Mouse (Mus musculus) limb, embryonic 15.5 days (tissue): ENCODE results near the gene Dnm1. TPM values are rescaled to one million over a fixed set of nuclear protein-coding genes. Genes with fewer than 3 reads are reported as not detected.

Experiments used
- ATAC-seq: fragments of 200-750 bp; cut with Nextera tagmentation; 2 replicates; pipeline ENCODE4 v1.8.0; 2017; ENCODE audit warnings: low read depth, moderate TSS enrichment; ENCODE audit not compliant: insufficient number of reproducible peaks, low FRiP score, low TSS enrichment
- H3K27ac ChIP-seq: fragments of 300-500 bp; sonication (generic); 2 replicates; pipeline ENCODE4 v1.5.1; 2015; ENCODE audit warnings: moderate library complexity, mild to moderate bottlenecking, inconsistent platforms
- H3K27me3 ChIP-seq: fragments of 300-500 bp; sonication (generic); 2 replicates; pipeline ENCODE4 v1.6.1; 2015; ENCODE audit warnings: inconsistent platforms
- H3K36me3 ChIP-seq: fragments of 300-500 bp; sonication (generic); 2 replicates; pipeline ENCODE4 v1.6.1; 2015; ENCODE audit warnings: inconsistent platforms
- H3K4me1 ChIP-seq: fragments of 300-500 bp; sonication (generic); 2 replicates; pipeline ENCODE4 v1.6.1; 2015; ENCODE audit warnings: inconsistent platforms
- H3K4me2 ChIP-seq: fragments of 300-500 bp; sonication (generic); 2 replicates; pipeline ENCODE4 v1.6.1; 2015; ENCODE audit warnings: mild to moderate bottlenecking, inconsistent platforms
- H3K4me3 ChIP-seq: fragments of 300-500 bp; sonication (generic); 2 replicates; pipeline ENCODE4 v1.5.1; 2015; ENCODE audit warnings: mild to moderate bottlenecking, inconsistent platforms
- H3K9ac ChIP-seq: fragments of 300-500 bp; sonication (generic); 2 replicates; pipeline ENCODE4 v1.6.1; 2015; ENCODE audit warnings: inconsistent platforms
- H3K9me3 ChIP-seq: fragments of 300-500 bp; sonication (generic); 2 replicates; pipeline ENCODE4 v1.6.1; 2016; ENCODE audit warnings: inconsistent platforms
- whole genome bisulfite sequencing: fragments of 180-500 bp; shearing (Covaris S2); methylation state at CpG from one replicate; pipeline ENCODE4 v1.1.7; 2015; 5-methylcytosine and 5-hydroxymethylcytosine counted together
- polyA plus RNA-seq: library from polyadenylated mRNA; unstranded; fragments of >200 nt; fragmentation: Nextera tagmentation; extraction: Ambion mirVana; gene quantifications from 2 replicates; pipeline ENCODE4 v1.2.1, GENCODE M21; 2015

Gene Dnm1
- polyA plus RNA-seq, 1 experiment from 2014 or later = 26.6 TPM

- Histone ChIP-seq H3K36me3 (peaks cover 42% of the 10 kb centered on the region), H3K4me3 (no peak overlapping the region), H3K4me1 (peaks cover 45% of the 10 kb centered on the region)
Observed at GRCm38 (mm10) chr2:32329531-32329930, 23.6 kb downstream of the Dnm1 start.

GRCm38 (mm10) chr2:32328911-32329460 lies 24.2 kb downstream of the Dnm1 start:
- Histone ChIP-seq H3K27me3 (no peaks in the 10 kb centered on the region), H3K36me3 (peaks cover 40% of the 10 kb centered on the region), H3K4me1 (peaks cover 45% of the 10 kb centered on the region), H3K4me2 (no peak overlapping the region), H3K4me3 (no peak overlapping the region), H3K9me3 (no peaks in the 10 kb centered on the region), H3K27ac (peak overlapping the region; percentile 94), H3K9ac (0 out of 2 replicates have a peak overlapping the region, but pooled peaks have one; percentile 7)
- no peak; the same call in 1 of the 2 replicates for ATAC-seq
- WGBS = 18% methylated on average over 13 of the region's 13 CpGs

More at GRCm38 (mm10) chr2:32329531-32329930, 23.6 kb downstream of the Dnm1 start:
- 11% methylated on average over 6 of the region's 6 CpGs for WGBS
- Histone ChIP-seq H3K9ac (no peak overlapping the region), H3K9me3 (no peaks in the 10 kb centered on the region), H3K27me3 (no peaks in the 10 kb centered on the region), H3K27ac (peak overlapping the region; percentile 94), H3K4me2 (no peak overlapping the region)
- ATAC-seq = peak; percentile 85

- peaks cover 34% of the 10 kb centered on the region for H3K36me3 ChIP-seq
- ATAC-seq = no peak
- H3K27ac ChIP-seq = peak overlapping the region; percentile 54
- 51% methylated on average over 4 of the region's 4 CpGs for WGBS
- no peaks in the 10 kb centered on the region for H3K9me3 ChIP-seq
- H3K4me3 ChIP-seq = no peak overlapping the region
- H3K4me1 ChIP-seq = peaks cover 45% of the 10 kb centered on the region
- H3K4me2 ChIP-seq = no peak overlapping the region
- H3K9ac ChIP-seq = no peak overlapping the region
- no peaks in the 10 kb centered on the region for H3K27me3 ChIP-seq
Observed at GRCm38 (mm10) chr2:32327200-32327599, 25.9 kb downstream of the Dnm1 start.

- H3K36me3 ChIP-seq = peaks cover 29% of the 10 kb centered on the region
- H3K27ac ChIP-seq = peak overlapping the region; percentile 50; the same call in 1 of the 2 replicates
- no peak overlapping the region for H3K4me3 ChIP-seq
- ATAC-seq = no peak
- H3K9me3 ChIP-seq = no peaks in the 10 kb centered on the region
- H3K9ac ChIP-seq = no peak overlapping the region
- H3K27me3 ChIP-seq = no peaks in the 10 kb centered on the region
- no peak overlapping the region for H3K4me2 ChIP-seq
- WGBS = 53% methylated on average over 7 of the region's 7 CpGs
- H3K4me1 ChIP-seq = peaks cover 47% of the 10 kb centered on the region
Observed at GRCm38 (mm10) chr2:32325342-32325741, 27.8 kb downstream of the Dnm1 start.

- H3K27ac ChIP-seq = no peak overlapping the region
- no peaks in the 10 kb centered on the region for H3K9me3 ChIP-seq
- 60% methylated on average over 4 of the region's 4 CpGs for WGBS
- no peak overlapping the region for H3K4me2 ChIP-seq
- H3K27me3 ChIP-seq = no peaks in the 10 kb centered on the region
- peaks cover 29% of the 10 kb centered on the region for H3K36me3 ChIP-seq
- no peak for ATAC-seq
- no peak overlapping the region for H3K4me3 ChIP-seq
- H3K9ac ChIP-seq = no peak overlapping the region
- H3K4me1 ChIP-seq = peaks cover 49% of the 10 kb centered on the region
Observed at GRCm38 (mm10) chr2:32324322-32324721, 28.8 kb downstream of the Dnm1 start.

GRCm38 (mm10) chr2:32322754-32323741 lies 30.1 kb downstream of the Dnm1 start:
- Histone ChIP-seq H3K4me1 (peaks cover 41% of the 10 kb centered on the region), H3K36me3 (peaks cover 29% of the 10 kb centered on the region), H3K9ac (no peak overlapping the region), H3K4me2 (no peak overlapping the region), H3K27me3 (no peaks in the 10 kb centered on the region), H3K9me3 (no peaks in the 10 kb centered on the region), H3K4me3 (no peak overlapping the region), H3K27ac (0 out of 2 replicates have a peak overlapping the region, but pooled peaks have one; percentile 8)
- ATAC-seq = no peak
- WGBS = 75% methylated on average over 7 of the region's 7 CpGs

- H3K4me1 ChIP-seq = peaks cover 44% of the 10 kb centered on the region
- H3K27ac ChIP-seq = 0 out of 2 replicates have a peak overlapping the region, but pooled peaks have one; percentile 24
- WGBS = 69% methylated on average over 9 of the region's 9 CpGs
- H3K27me3 ChIP-seq = no peaks in the 10 kb centered on the region
- no peak overlapping the region for H3K9ac ChIP-seq
- no peak overlapping the region for H3K4me2 ChIP-seq
- no peak overlapping the region for H3K4me3 ChIP-seq
- peaks cover 29% of the 10 kb centered on the region for H3K36me3 ChIP-seq
- H3K9me3 ChIP-seq = no peaks in the 10 kb centered on the region
- no peak for ATAC-seq
Observed at GRCm38 (mm10) chr2:32321591-32322298, 31.4 kb downstream of the Dnm1 start.

GRCm38 (mm10) chr2:32320721-32321120 lies 32.4 kb downstream of the Dnm1 start:
- WGBS = 47% methylated on average over 11 of the region's 11 CpGs
- Histone ChIP-seq H3K27me3 (no peaks in the 10 kb centered on the region), H3K4me3 (no peak overlapping the region), H3K9me3 (no peaks in the 10 kb centered on the region), H3K36me3 (peaks cover 24% of the 10 kb centered on the region), H3K4me2 (no peak overlapping the region), H3K9ac (no peak overlapping the region), H3K27ac (peak overlapping the region; percentile 100), H3K4me1 (peaks cover 47% of the 10 kb centered on the region)
- ATAC-seq = no peak

- Histone ChIP-seq H3K27ac (peak overlapping the region; percentile 100), H3K4me1 (peaks cover 52% of the 10 kb centered on the region), H3K36me3 (peaks cover 19% of the 10 kb centered on the region), H3K9ac (no peak overlapping the region), H3K27me3 (no peaks in the 10 kb centered on the region), H3K4me2 (peak overlapping the region; percentile 66), H3K4me3 (peak overlapping the region; percentile 50), H3K9me3 (no peaks in the 10 kb centered on the region)
- ATAC-seq = peak; percentile 59
- WGBS = 16% methylated on average over 9 of the region's 9 CpGs
Observed at GRCm38 (mm10) chr2:32319586-32320580, 33.3 kb downstream of the Dnm1 start.

- H3K4me2 ChIP-seq = peak overlapping the region; percentile 66
- H3K4me1 ChIP-seq = peaks cover 55% of the 10 kb centered on the region
- WGBS = 30% methylated on average over 14 of the region's 14 CpGs
- H3K9ac ChIP-seq = peak overlapping the region; percentile 67
- H3K4me3 ChIP-seq = peak overlapping the region; percentile 50
- H3K9me3 ChIP-seq = no peaks in the 10 kb centered on the region
- H3K36me3 ChIP-seq = peaks cover 17% of the 10 kb centered on the region
- peak overlapping the region; percentile 100 for H3K27ac ChIP-seq
- H3K27me3 ChIP-seq = no peaks in the 10 kb centered on the region
- no peak for ATAC-seq
Observed at GRCm38 (mm10) chr2:32318709-32319585, 34.2 kb downstream of the Dnm1 start.
